Mouse (Mus musculus) MEL-GATA-1-ER (cell line): ENCODE measurements around the gene Tfap2d.
A peak's percentile ranks its signal among the peaks of the same experiment; 100 is the strongest.

Source experiments
- DNase-seq: peaks from one replicate; pipeline ENCODE4 v3.0.0-alpha.2; 2012; ENCODE audit warnings: low read depth; ENCODE audit errors: extremely low read depth

Tfap2d gene

DNA sequence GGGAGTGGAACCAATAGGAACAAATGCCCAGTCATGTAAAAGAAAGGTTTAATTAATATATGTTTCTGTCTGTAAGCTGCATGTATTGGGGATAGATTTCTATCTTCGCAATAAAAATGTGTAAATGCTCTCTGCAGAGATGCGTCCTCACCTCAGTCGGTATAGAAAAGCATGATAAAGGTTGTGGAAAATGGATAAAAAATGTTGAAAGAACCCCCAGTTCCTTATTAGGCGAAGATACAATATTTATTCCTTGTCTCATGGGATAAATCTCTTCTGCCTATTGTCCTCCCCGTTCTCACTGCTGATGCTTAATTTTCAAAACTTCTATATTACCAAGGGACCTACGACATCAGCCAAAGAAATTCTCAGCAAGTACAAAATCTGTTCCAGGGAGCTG lies at the start of gene Tfap2d:
TSS of gene Tfap2d (plus strand) at position 392 of the 400 bp plus-strand sequence.
- no peak for DNase-seq

DNA sequence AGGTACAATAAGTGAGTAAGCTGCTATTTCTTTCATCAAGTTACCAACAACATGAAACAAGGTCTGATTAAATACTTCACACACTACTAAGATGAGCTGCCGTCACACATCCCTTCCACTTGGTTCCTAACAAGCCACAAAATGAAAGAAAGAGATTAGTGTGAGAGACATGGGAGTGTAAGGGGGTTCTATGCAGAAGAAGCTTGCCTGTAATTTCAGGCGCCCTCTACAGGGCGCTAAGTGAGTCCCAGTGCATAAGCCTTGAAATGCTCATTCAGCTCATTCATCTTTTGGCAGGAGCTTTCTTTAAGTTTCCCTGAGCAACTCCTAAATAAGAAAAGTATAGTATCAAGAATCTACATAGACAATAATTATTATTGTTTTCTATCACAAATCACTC lies 46.5 kb upstream of the Tfap2d start:
- DNase-seq: no peak

DNA sequence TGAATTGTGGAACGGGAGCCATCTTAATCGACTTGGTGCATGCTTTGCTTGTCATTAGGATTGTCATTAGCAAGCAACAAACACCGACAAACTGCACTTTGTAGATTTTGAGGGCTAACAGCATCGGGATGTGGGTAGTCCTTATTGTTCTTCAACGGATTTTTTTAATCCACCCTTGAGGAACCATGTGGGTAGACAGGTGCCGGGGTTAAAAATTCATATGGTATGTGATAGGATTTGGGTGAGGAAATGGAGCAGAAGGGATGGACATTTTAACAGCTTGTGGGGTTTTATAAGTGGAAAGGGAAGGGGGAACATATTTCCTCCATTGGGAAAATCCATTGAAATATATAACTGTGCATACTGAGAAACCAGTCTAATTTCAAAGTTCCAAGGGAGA lies 46.0 kb upstream of the Tfap2d start:
- DNase-seq: no peak

DNA sequence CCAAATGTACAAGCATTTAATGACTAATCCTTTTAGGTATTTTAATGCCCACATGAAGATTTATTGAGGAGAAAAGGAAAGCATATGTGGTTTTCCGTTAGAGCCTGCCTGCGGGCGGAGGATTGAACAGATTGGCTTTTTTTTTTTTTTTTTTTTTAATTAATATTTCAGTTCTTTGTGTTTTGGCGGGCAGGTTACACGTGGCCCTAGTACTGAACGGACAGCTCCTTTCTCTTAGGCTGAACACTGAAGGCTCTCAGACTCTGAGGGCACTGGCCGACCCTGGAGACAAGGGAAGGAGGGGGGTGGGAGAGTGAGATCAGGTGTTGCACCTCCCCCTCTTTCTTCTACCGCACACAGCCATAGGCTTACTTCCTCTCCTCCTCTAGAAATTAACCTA lies 14.7 kb upstream of the Tfap2d start:
- DNase-seq: no peak

DNA sequence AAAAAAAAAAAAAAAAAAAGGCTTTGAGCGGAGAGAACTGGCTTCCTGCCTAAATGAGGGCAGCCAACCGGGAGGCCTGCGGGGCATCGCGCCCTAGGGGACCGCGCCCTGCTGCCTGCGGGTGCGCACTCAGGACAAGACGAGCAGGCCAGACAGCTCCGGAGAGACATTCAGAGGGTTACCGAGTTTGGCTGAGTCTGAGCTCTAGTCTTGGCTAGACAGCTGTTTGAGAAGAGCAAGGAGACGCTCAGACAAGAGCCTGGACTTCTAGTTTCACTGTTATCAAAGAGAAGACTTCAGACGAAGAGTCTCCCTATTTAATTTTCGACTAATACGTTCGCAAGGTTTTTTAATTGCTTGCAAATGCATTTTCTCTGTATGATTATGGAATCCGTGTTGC lies 5.9 kb upstream of the Tfap2d start:
- no peak for DNase-seq

DNA sequence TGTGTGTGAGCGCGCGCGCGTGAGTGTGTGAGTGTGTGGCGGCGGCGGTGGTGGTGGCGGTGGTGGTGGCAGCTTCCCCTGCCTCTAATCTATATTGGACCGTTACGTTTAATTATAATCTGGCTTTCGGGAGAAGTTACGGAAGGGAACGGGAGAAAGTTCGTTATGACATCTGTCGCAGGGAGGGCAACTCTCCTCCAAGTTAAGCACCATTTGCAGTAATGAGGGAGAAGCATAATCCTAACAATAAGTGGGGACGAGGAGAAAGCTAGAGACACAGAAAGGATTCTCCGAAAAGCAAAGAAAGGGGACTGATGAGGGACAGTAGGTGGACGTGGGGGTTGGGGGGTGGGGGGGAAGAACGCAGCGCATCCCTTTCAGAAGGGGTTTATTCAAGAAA lies 494 bp downstream of the Tfap2d start:
- no peak for DNase-seq

DNA sequence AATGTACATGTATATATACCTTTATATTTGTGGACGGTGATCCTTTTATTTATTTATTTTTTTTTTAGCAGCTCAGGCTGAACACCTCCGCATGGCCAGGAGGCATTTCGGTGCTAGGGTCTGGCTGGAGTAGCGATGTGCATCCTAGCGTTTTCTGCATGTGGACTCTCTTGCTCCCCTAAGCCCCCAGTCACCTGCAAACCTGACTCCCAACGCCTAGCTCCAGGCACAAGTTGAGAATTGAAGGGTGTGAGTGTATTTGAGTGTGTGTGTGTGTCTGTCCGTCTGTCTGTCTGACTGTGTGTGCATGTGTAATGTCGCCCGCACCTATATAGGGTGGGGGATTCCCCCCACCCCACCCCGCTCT lies 937 bp downstream of the Tfap2d start:
- DNase-seq: no peak

DNA sequence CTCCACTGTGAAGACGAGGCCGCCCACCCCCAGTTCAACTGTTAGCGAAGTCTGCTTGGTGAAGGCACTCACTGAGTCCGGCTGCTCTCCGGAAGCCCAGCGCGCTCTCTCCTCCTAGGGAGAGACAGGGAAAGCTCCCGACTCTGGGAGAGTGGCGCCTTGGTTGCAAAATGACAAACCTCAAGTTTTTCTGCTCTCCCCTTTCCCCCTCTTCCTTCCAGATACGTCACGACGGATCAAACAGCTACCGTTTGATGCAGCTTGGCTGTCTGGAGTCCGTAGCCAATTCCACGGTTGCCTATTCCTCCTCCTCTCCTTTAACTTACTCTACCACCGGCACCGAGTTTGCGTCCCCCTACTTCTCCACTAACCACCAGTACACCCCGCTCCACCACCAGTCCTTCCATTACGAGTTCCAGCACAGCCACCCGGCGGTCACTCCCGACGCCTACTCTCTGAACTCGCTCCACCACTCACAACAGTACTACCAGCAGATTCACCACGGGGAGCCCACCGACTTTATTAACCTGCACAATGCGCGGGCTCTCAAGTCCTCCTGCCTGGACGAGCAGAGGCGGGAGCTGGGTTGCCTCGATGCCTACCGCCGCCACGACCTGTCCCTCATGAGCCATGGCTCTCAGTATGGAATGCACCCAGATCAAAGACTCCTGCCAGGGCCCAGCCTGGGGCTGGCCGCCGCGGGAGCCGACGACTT lies 1.5 kb downstream of the Tfap2d start:
- no peak for DNase-seq

DNA sequence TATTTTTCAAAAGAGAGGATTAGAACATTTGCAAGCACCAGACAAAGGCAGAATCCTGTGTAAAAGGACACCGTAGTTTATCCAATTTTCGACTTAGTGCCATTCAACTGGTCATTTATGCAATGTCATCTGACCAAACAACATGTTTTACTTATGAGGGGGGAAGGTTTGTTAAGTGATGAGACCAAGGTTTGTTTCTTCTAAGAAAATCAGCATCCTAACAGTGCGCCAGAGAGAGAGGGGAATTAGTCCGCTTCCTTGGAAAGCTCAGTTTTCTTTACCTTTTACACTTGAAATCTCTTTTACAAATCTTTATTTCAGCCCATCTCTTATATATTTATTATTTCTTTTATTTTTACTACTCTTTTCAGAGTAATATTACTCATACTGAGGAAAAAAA lies 3.6 kb downstream of the Tfap2d start:
- DNase-seq: no peak

DNA sequence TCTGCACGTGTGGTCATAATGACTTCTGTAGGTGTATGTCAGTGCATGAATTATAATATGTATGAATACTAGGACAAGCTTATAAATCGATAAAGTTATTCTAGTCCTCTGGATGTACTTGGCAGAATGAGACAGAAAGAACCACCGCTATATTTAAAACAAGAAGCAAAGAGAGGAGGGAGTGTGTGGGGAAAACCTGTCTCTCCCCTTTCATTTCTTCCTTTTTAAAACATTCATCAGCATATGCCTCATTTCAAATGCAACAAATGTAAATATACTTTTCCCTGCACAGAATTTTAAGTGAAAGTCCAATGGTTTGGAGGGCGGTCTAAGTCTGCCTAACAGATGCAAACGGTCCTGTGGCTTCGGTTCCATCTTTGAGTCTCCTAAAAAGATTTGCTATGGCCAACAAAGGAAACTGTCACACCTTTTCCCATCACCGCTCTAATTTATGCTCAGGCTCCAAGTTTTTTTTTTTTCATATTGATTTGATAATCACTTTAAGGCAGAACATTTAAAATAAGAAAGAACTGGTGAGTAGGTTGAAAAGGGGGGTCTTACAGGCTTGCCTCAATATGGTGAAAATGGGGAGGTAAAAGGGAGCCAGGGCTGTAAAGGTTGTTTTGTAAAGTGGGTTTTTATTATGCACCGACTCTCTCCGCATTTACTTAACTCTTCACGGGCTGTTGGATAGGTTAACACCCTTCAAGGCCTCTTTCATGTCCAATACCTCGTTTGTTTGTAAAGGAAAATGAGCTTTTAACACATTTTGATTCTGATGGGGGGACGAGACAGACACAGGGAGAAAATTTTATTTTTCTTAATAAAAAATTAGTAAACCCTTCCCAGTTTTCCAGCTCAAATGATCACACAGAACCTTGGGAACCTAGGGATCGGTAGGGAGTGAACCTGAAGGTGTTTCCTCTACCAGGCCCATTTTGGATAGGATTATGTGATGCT lies 4.3 kb downstream of the Tfap2d start:
- no peak for DNase-seq

DNA sequence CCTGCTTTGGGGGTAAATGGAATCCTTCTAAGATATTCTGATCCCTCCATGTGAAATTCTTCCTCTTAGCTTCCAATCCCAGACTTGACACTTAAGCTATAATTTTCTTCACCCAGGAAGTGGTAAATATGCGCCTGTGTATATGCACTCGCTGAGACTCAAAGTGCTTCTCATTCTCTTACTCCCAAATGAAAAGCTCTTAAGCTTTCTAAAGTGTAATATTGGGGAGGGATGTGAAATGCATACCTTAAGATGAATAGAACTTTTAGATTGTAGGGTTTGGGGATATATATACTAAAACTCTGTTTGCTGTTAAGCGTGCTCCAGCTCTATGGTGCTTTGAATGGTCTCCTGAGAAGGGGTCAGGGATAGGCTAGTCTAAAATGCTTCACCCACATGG lies 5.0 kb downstream of the Tfap2d start:
- no peak for DNase-seq

DNA sequence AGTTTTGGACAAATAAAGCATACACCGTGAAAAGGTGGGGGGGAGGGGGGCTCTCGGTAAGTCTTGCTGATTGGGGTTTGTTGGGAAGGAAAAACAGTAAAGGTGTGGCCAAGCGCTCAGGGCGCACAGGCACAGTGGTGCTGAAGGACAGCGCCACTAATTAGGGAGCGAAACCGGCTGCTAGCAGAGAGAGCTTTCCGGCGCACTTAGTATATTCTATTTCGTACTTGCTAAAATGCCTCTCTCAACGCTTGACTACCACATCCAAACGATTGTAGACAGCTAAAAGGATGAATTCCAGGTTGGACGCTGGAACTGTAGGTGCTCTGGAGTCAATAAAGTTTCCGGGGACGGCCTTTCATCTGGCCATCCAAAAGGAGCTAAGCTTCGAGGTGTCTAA lies 6.9 kb downstream of the Tfap2d start:
- DNase-seq: no peak

DNA sequence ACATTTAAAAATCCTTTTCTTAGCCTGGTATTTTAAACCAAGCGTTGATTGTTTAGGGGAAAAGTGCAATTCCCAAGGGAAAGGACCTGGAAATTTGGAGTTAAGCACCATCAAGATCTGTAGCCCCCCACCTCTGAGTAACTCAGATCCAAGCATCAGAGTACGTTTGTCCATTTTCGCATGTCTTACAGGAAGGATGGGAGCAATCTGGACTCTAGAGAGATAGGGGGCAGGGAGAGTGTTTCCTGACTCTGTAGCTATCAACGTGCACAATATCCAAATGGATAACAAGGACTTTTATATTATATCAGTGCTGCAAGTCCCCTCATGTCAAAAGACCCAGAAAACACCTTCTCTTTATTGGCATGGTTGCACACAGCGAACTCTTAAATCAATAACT lies 7.4 kb downstream of the Tfap2d start:
- DNase-seq: no peak

DNA sequence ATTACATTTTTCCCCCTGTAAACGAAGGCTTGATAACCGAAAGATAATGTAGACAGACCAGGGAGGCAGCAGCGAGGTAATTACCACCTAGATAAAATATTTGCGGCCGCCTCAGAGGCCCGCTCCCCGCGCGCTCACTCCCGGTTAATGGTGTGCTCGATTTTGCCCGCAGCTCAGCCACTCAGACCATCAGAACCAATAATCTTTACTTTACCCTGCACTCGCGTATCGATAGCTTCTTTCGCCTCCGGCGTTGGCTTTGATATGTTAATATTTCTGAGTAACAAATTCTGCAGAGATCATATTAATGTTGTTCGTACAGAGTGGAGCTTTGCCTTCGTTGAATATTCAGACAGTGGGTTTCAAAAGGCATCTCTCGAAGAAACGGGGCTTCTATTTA lies 8.2 kb downstream of the Tfap2d start:
- no peak for DNase-seq

DNA sequence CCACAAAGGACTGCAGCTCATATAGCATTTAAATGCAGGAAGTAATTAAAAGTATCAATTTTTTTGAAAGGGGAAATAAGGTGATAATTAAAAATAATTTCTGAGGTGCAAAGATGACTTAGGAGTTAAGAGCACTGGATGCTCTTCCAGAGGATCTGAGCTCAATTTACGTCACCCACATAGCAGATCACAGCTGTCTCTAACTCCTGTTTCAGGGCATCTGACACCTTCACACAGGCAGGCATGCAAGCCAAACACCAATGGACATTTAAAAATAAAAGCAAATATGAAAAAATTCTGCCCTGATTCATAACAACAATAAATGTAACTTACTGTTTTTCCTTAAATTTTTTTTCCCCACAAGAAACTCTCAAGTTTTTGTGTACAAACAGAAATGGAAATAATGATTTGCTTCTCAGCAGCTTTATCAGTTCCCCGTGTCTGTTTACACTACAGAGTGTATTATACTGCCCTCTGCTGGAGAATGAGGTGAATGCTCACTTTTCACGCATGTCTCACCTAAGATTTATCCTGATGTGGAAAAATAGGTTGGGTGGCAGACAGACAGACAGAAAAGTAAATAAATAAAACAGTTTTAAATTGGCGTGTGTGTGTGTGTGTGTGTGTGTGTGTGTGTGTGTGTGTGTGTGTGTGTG lies 76.0 kb downstream of the Tfap2d start:
- DNase-seq: peak; percentile 2

DNA sequence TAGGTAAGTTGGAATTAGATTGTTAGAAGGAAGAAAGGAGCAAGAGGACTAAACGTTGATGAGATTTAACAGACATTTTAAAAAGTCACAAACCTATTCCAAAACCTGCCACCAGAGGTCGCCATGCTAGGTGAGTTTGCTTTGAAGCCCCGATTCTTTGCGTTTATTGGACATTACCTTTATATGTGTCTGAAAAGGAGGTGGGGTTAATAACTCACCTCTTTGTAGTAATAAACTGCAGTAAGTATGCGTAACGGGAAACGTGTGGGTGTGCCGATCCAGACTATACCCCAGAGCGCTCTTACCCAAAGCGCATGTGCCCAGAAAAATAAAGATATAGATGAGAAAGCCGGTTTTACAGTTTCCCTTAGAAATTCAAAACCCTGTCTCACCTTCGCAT lies 102.8 kb downstream of the Tfap2d start:
- no peak for DNase-seq

DNA sequence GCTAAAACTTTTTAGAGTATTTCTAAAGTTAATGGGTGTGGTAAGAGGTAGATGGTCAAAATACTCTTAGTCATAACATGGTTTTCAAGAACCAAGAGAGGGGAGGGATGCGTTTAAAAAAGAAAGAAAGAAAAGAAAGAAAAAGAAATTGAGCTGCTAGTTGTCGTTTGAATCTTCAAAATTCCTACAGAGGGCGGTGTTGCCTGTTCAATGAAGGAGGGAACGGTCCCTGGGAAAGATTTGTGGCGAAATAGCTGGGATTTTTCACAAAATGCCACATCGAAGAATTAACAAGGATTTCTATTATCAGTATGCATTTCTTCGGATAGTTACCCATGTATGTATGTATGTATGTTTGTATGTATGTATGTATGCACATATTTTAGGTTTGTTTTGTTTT lies 103.4 kb downstream of the Tfap2d start:
- no peak for DNase-seq

DNA sequence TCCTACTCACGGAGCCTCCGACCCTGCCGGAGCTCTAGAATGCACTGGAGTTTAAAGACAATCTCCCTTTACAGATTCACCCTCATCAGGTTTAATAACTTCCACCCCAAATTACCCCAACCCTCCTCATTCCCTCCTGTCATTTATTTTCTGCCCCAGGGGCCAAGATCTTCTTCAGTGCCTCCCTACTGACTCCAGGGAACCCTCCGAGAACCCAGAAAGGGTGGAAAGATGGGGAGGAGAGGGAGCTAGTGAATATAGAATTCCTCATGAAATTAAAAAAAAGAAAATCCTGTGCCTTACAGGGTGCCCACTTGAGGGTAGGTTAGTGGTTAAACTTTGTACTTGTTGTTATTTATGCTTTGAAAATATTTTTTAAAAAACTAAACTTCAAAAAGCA lies 104.8 kb downstream of the Tfap2d start:
- no peak for DNase-seq

DNA sequence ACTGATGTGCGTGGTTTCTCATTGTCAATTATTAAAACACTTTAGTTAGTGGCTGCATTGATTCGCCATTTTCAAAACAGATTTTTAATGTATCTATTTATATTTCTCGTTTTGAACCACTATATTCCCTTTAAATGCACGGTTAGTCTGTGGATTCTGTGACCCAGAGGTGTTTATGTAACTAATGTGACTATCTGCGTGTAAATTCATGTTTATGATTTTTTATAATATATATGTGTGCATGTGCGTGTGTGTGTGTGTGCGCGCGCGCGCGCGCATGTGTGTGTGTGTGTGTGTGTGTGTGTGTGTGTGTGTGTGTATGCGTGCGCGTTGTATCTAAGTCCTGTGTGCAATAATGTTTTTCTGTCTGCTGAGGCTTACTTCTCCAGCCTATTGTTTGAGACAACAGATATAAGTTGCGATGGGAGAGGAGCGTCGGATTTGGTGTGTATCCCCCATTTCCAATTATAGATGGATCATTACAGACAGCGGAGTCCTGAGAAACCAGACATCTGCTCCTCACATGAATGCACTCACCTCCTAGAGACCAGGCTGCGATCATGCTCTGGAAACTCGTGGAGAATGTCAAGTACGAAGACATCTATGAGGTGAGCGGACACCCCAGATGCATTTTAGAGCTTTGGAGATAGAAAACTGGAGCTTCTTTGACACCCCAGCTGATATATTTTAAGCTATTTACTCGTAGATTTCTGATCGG lies 106.0 kb downstream of the Tfap2d start, which contains the start of gene Tfap2b:
TSS of gene Tfap2b (plus strand) at position 274 of the 718 bp plus-strand sequence.
- DNase-seq: no peak

DNA sequence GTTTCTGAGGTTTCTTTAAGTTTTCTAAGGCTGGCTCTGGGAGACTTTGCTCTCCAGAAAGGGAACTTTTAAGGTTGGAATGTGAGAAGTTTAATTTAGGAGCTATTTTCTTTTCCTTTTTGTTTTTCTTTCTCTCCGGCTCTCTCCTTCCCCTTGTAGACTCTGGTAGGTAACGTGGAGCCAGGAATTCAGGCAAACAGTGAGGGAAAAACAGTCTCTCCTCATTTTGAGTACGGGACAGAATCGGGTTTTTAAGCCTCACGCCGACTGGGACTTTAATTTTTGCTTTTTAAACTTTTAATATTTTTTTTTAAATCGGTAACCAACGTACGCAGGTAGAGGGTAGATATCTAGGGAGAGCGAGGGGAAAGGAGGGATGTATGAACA lies 106.5 kb downstream of the Tfap2d start:
- DNase-seq: no peak

DNA sequence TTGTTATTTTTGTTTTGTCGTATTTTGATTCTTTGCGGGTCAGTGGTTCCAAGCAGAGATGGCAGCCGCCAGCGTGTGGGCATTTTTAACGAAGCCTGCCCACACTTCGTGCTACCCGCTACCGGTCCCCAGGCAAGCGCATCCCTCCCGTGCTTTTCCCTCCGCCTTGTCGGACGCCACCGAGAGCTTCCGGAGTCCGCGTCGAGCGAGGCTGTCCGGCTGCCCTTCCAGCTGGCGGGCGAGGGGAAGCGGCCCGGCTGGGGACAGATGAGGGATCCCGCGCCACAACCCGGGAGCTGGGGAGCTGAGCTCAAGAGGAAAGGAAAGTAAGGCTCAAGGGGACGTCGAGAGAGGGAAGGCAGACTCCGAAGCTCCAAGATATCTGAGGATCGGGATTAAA lies 107.0 kb downstream of the Tfap2d start:
- no peak for DNase-seq
